Mouse (Mus musculus): Measurements from ENCODE around the gene Yipf1. TPM values are rescaled to one million over a fixed set of nuclear protein-coding genes. Genes with fewer than 3 reads are reported as not detected.

Gene Yipf1
- polyA plus RNA-seq, 1 experiment: 55.6 TPM

DNA sequence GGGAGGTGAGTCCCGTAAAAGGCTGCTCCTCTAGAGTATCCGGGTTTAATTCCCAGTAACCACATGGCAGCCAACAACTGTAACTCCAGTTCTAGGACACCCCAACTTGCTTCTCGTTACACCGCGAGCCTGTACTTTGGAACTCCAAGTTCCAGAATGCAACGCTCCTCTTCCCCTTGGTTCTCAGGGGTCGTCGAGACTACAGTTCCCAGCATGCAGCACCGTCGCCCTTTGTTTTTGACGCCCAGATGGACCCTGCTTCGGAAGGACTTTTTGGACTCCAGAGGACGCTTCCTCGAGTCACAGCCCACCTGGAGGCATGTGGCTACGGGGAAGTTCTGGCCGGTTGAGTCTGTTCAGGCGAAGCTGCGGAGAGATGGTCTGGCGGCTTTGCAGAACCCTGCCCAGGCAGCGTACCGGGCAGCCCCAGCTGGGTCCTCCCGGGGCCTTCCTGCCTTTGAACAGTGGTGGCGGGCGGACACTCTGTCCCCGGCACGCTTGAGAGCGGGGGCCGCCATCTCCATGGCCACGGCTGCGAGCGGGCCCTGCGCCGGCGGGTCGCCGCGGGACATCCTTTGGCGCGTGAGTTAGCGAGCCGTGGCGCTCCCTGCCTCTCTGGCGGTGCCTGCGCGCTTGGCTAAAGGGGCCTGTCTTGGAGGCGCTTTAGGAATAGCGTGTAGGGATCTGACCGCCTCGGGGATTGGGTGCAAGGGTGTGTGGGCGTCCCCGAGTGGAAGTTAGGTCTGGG is 53.6 kb downstream of the Yipf1 start, which contains the start of gene Ndc1:
Ndc1 (plus strand) TSS at position 218 of the 748 bp plus-strand sequence.
- peak; percentile 66; the same call in 1 of the 2 replicates for TF ChIP-seq POLR2A (IDR thresholded peaks at IDR 0.05; ENCODE audit: borderline replicate concordance, control insufficient read depth, low read depth, low read length)
- TF ChIP-seq CTCF (IDR thresholded peaks at IDR 0.05; ENCODE audit: control insufficient read depth, insufficient read depth, low read length): 0 out of 2 replicates have a peak, but pooled peaks have one; percentile 10
- H3K27ac ChIP-seq (ENCODE audit: control insufficient read depth, insufficient read depth, low read depth, low read length, poor library complexity): peak within 1 kb of the TSS; percentile 86
- peak within 1 kb of the TSS; percentile 88 for H3K4me3 ChIP-seq (replicated peaks; ENCODE audit: control insufficient read depth, low read depth, low read length)
- under 1% methylated on average over 51 of the region's 51 CpGs for WGBS
- peaks cover 2% of the 10 kb centered on the region for H3K4me1 ChIP-seq (ENCODE audit: control insufficient read depth, insufficient read depth, low read length)

DNA sequence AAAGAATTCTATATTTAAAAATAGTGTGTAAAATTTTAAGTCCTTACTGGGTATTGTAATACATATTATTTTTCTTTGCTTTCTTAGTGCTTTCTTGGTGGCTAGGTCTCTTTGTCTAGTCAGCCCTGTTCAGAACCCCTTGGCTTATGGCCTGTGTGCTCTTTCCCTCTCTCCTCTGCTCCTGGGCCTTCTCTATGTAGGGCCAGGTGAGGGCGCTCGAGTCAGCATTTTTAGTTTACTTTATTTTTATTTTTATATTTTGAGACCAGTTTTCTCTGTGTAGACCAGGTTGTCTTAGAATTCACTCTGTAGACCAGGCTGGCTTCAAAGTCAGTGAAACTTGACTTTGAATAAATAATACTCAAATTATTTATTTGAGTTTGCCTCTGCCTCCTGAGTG is 58.1 kb downstream of the Yipf1 start:
- H3K27ac ChIP-seq (ENCODE audit: control insufficient read depth, insufficient read depth, low read depth, low read length, poor library complexity): no peak overlapping the region; the same call in 1 of the 2 replicates
- H3K4me1 ChIP-seq (ENCODE audit: control insufficient read depth, insufficient read depth, low read length): no peaks in the 10 kb centered on the region
- TF ChIP-seq POLR2A (IDR thresholded peaks at IDR 0.05; ENCODE audit: borderline replicate concordance, control insufficient read depth, low read depth, low read length) (no peak), CTCF (IDR thresholded peaks at IDR 0.05; ENCODE audit: control insufficient read depth, insufficient read depth, low read length) (no peak)
- 45% methylated on average over 2 of the region's 2 CpGs for WGBS
- no peak overlapping the region for H3K4me3 ChIP-seq (replicated peaks; ENCODE audit: control insufficient read depth, low read depth, low read length)

DNA sequence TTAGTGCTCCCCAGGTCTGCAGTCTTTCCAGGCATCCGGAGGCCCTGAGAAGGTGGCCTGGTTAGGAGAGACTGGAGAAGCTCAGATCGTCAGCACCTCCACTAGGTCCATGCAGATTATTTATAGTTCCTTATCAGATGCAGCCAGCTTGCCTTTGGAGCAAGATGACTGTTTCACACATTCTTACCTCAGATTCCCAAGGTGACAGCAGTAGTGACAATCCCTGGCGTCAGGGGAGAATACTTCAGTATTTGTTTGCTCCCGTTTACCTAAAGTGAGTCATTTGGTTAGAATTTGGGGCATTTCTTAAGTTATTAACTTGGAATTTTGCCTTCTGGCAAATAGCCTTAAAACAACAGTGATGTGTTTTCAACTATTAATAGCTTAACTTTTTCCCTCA is 60.5 kb downstream of the Yipf1 start:
- WGBS: 73% methylated on average over 4 of the region's 4 CpGs
- Histone ChIP-seq H3K4me1 (ENCODE audit: control insufficient read depth, insufficient read depth, low read length) (no peaks in the 10 kb centered on the region), H3K27ac (ENCODE audit: control insufficient read depth, insufficient read depth, low read depth, low read length, poor library complexity) (no peak overlapping the region), H3K4me3 (replicated peaks; ENCODE audit: control insufficient read depth, low read depth, low read length) (no peak overlapping the region)
- TF ChIP-seq POLR2A (IDR thresholded peaks at IDR 0.05; ENCODE audit: borderline replicate concordance, control insufficient read depth, low read depth, low read length) (no peak), CTCF (IDR thresholded peaks at IDR 0.05; ENCODE audit: control insufficient read depth, insufficient read depth, low read length) (no peak)

DNA sequence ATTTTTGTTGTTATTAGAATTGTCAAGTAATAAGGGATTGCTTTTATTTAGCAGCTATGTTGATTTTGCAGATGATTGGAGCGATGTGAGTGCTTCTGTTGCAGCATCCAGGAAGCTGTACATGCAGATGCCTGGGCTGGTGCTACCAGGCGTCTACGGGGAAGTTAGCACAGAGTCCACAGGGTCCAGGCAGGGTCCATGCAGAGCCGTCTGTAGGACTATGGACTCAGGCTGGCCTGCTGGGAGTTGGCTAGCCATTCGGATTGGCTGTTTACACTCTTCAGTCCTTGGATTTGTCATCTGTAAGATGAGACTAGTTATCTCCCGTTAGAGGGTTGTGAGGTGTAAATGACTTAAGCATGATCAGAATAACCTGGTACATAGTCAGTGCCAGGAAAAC is 64.8 kb downstream of the Yipf1 start:
- no peak overlapping the region for H3K4me3 ChIP-seq (replicated peaks; ENCODE audit: control insufficient read depth, low read depth, low read length)
- H3K27ac ChIP-seq (ENCODE audit: control insufficient read depth, insufficient read depth, low read depth, low read length, poor library complexity): no peak overlapping the region
- H3K4me1 ChIP-seq (ENCODE audit: control insufficient read depth, insufficient read depth, low read length): no peaks in the 10 kb centered on the region
- no peak for TF ChIP-seq CTCF (IDR thresholded peaks at IDR 0.05; ENCODE audit: control insufficient read depth, insufficient read depth, low read length)
- no peak for TF ChIP-seq POLR2A (IDR thresholded peaks at IDR 0.05; ENCODE audit: borderline replicate concordance, control insufficient read depth, low read depth, low read length)
- 83% methylated on average over 6 of the region's 6 CpGs for WGBS

DNA sequence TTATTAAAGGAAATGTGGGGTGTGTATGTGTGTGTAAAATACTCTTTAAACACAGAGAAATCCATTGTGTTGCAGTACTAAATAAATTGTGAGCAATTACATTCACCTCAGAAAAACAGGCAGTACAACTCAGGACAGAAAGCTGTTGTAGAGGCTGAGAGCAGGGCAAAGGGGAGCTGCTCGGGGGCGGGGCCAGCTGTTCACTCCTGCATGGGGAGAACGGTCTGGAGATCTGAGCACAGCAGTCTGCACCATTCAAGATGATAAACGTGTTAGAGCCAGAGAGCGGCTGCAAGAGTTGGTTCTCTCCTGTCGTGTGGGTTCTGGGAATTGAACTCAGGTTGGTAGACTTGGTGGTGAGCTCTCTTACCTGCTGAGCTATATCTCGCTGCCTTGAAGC is 66.7 kb downstream of the Yipf1 start:
- TF ChIP-seq POLR2A (IDR thresholded peaks at IDR 0.05; ENCODE audit: borderline replicate concordance, control insufficient read depth, low read depth, low read length) (no peak), CTCF (IDR thresholded peaks at IDR 0.05; ENCODE audit: control insufficient read depth, insufficient read depth, low read length) (no peak)
- no peaks in the 10 kb centered on the region for H3K4me1 ChIP-seq (ENCODE audit: control insufficient read depth, insufficient read depth, low read length)
- no peak overlapping the region for H3K27ac ChIP-seq (ENCODE audit: control insufficient read depth, insufficient read depth, low read depth, low read length, poor library complexity)
- WGBS: 86% methylated on average over 7 of the region's 7 CpGs
- no peak overlapping the region for H3K4me3 ChIP-seq (replicated peaks; ENCODE audit: control insufficient read depth, low read depth, low read length)

DNA sequence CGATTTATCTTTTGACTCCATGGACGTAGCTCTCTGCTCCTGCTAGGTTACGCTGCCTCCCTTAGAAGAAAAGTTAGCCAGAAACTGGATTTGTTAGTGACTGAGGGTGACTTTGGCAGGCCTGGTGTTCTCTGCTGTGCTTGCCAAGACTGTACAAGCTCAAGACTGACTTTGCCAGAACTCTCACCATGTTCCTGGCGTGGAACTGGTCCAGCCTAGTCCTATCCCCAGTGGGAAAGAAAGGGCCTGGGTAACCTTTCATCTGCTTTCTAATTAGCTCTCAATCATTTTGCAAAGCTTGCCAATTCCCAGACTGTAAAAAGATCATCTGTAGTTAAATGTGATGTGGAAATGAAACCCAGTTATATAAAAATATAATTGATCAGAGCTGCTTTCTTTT is 72.9 kb downstream of the Yipf1 start:
- H3K4me1 ChIP-seq (ENCODE audit: control insufficient read depth, insufficient read depth, low read length): no peaks in the 10 kb centered on the region
- TF ChIP-seq POLR2A (IDR thresholded peaks at IDR 0.05; ENCODE audit: borderline replicate concordance, control insufficient read depth, low read depth, low read length) (no peak), CTCF (IDR thresholded peaks at IDR 0.05; ENCODE audit: control insufficient read depth, insufficient read depth, low read length) (no peak)
- WGBS: 91% methylated on average over 4 of the region's 4 CpGs
- no peak overlapping the region for H3K27ac ChIP-seq (ENCODE audit: control insufficient read depth, insufficient read depth, low read depth, low read length, poor library complexity)
- H3K4me3 ChIP-seq (replicated peaks; ENCODE audit: control insufficient read depth, low read depth, low read length): no peak overlapping the region

DNA sequence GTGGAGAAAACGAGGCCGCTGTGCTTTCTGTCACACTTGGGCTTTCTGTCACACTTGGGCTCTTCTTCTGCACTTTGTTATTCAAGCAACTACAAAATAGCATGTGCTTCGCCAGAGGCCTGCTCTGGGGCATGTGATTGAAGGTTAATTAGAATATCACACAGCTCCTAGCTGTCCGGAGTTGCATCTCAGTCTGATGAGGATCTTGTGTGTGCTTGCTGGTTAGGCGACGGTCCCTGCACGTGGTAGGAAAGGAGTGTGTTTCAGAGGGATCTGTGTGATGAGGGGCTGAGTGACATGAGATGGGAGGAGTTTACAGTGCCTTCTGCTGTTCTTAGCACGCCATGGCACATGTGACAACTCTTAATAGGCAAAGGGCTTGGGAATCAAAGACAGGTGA is 73.3 kb downstream of the Yipf1 start:
- no peak overlapping the region for H3K4me3 ChIP-seq (replicated peaks; ENCODE audit: control insufficient read depth, low read depth, low read length)
- TF ChIP-seq CTCF (IDR thresholded peaks at IDR 0.05; ENCODE audit: control insufficient read depth, insufficient read depth, low read length) (no peak), POLR2A (IDR thresholded peaks at IDR 0.05; ENCODE audit: borderline replicate concordance, control insufficient read depth, low read depth, low read length) (no peak)
- WGBS: 89% methylated on average over 8 of the region's 8 CpGs
- no peak overlapping the region for H3K27ac ChIP-seq (ENCODE audit: control insufficient read depth, insufficient read depth, low read depth, low read length, poor library complexity)
- no peaks in the 10 kb centered on the region for H3K4me1 ChIP-seq (ENCODE audit: control insufficient read depth, insufficient read depth, low read length)

DNA sequence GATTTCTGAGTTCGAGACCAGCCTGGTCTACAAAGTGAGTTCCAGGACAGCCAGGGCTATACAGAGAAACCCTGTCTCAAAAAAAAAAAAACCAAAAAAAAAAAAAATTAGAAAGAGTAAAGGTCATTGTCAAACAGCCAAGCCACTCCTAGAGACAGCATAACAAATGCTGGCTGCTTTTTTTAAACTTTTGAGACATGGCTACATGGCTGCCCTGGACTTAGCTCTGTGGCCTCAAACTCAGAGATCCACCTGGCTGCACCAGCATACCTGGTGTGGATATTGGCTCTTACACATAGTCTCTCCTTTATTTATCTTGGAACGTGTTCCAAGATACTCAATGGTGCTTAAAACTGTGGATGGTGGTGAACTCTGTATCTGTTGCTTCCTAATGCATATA is 74.1 kb downstream of the Yipf1 start:
- Histone ChIP-seq H3K4me3 (replicated peaks; ENCODE audit: control insufficient read depth, low read depth, low read length) (no peak overlapping the region), H3K27ac (ENCODE audit: control insufficient read depth, insufficient read depth, low read depth, low read length, poor library complexity) (no peak overlapping the region), H3K4me1 (ENCODE audit: control insufficient read depth, insufficient read depth, low read length) (no peaks in the 10 kb centered on the region)
- WGBS: 86% methylated on average over 2 of the region's 2 CpGs
- TF ChIP-seq CTCF (IDR thresholded peaks at IDR 0.05; ENCODE audit: control insufficient read depth, insufficient read depth, low read length) (no peak), POLR2A (IDR thresholded peaks at IDR 0.05; ENCODE audit: borderline replicate concordance, control insufficient read depth, low read depth, low read length) (no peak)
